In the genomic region with DNA sequence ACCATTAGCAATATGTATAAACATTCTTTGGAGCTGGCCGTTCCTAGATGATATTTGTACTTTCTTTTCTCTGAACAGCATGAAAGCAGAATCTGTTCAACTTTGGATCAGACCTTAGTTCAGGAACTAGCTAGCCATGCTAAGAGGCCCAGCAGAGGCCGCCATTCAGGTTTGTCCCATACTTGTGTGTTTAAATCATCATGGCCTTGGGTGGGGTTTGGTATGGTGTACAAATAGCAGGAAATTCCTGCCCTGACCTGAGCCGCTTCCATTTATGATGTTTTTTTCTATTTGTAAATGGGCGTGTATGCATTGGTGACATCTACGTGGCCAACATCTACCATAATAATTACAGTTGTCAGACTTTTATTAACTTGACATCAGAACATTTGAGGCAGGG, we compare ENCODE assay signal across 29 mouse cellular contexts. TPM values are rescaled to one million over a fixed set of nuclear protein-coding genes. Genes with fewer than 3 reads are reported as not detected.
DNase-seq lines count a peak whose midpoint lies in the region; ATAC-seq and TF ChIP-seq lines count a peak whose summit lies in the region.
"Had no signal": no experiment of that assay in that cellular context is flagged by ENCODE, and none has a peak within 500 bp of the region (broad histone marks: within the 10 kb centered on the region; RNA-seq: fewer than 3 reads in every experiment).

No protein-coding gene starts in this region.

- H3K4me3 ChIP-seq in intestine, embryonic 16.5 days (ENCODE audit: low read length), result no peak overlapping the region
- no peak overlapping the region for H3K4me3 ChIP-seq in stomach, postnatal 0 days (ENCODE audit: low read depth, low read length)
- H3K4me3 ChIP-seq: erythroblast, embryonic 14.5 days; heart, embryonic 13.5 days; limb, embryonic 10.5 days; limb, embryonic 15.5 days; liver, embryonic 13.5 days; midbrain, embryonic 13.5 days had no signal

- DNase-seq in heart, adult 8-10 months (ENCODE audit: low spot score), result peak; percentile 37
- DNase-seq in heart, postnatal 25 days (ENCODE audit: low spot score), result no peak
- peak; percentile 63 for DNase-seq in urinary bladder, postnatal 14 days (ENCODE audit: low spot score)
- DNase-seq in urinary bladder, postnatal 10 days (ENCODE audit: low spot score), result no peak
- peak; percentile 64 for DNase-seq in stomach, postnatal 0 days (ENCODE audit: low spot score)
- no peak for DNase-seq in right cerebral cortex, adult 18-20 months
- DNase-seq: adrenal gland, postnatal 14 days; cerebellum, adult 11-12 months; cerebellum, postnatal 10 days; heart, postnatal 14 days; kidney, adult 8-10 months; kidney, postnatal 4 days; liver, embryonic 13.5 days; right cerebral cortex, postnatal 14 days; thymus, postnatal 4 days had no signal

- peak; percentile 31 for TF ChIP-seq CTCF in stomach, postnatal 0 days (IDR thresholded peaks at IDR 0.05; ENCODE audit: low read depth)

- peak overlapping the region; percentile 9; the same call in 1 of the 2 replicates for H3K27ac ChIP-seq in intestine, embryonic 16.5 days (ENCODE audit: low read length)
- H3K27ac ChIP-seq in stomach, postnatal 0 days (replicated peaks), result peak overlapping the region; percentile 78
- H3K27ac ChIP-seq: heart, embryonic 13.5 days; hindbrain, embryonic 14.5 days; kidney, postnatal 0 days; limb, embryonic 10.5 days; limb, embryonic 15.5 days; liver, embryonic 13.5 days; macrophage; midbrain, embryonic 13.5 days had no signal

- TF ChIP-seq EP300 in stomach, postnatal 0 days (optimal IDR thresholded peaks at IDR 0.05), result peak; percentile 75

- H3K4me2 ChIP-seq in intestine, embryonic 16.5 days (ENCODE audit: low read depth, low read length), result no peak overlapping the region
- no peak overlapping the region for H3K4me2 ChIP-seq in stomach, postnatal 0 days (replicated peaks; ENCODE audit: low read depth)
- H3K4me2 ChIP-seq: heart, embryonic 13.5 days; hindbrain, embryonic 14.5 days; limb, embryonic 15.5 days; liver, embryonic 13.5 days; midbrain, embryonic 13.5 days had no signal

- WGBS in intestine, embryonic 16.5 days, result 71% methylated on average over 5 of the region's 5 CpGs
- 50% methylated on average over 5 of the region's 5 CpGs for WGBS in stomach, postnatal 0 days

- H3K9me3 ChIP-seq in intestine, embryonic 16.5 days (ENCODE audit: control insufficient read depth, low read length), result no peaks in the 10 kb centered on the region
- no peaks in the 10 kb centered on the region for H3K9me3 ChIP-seq in stomach, postnatal 0 days (ENCODE audit: control insufficient read depth, low read length)
- H3K9me3 ChIP-seq: heart, embryonic 13.5 days; limb, embryonic 10.5 days; limb, embryonic 15.5 days; liver, embryonic 13.5 days; midbrain, embryonic 13.5 days had no signal

- H3K4me1 ChIP-seq in intestine, embryonic 16.5 days (ENCODE audit: control insufficient read depth, insufficient read depth, low read length), result no peaks in the 10 kb centered on the region
- no peaks in the 10 kb centered on the region for H3K4me1 ChIP-seq in stomach, postnatal 0 days (replicated peaks; ENCODE audit: control insufficient read depth, insufficient read depth)
- H3K4me1 ChIP-seq: midbrain, embryonic 13.5 days had no signal

- no peak overlapping the region for H3K9ac ChIP-seq in intestine, embryonic 16.5 days (ENCODE audit: low read depth, low read length)
- no peak overlapping the region for H3K9ac ChIP-seq in stomach, postnatal 0 days (ENCODE audit: low read length)
- H3K9ac ChIP-seq: heart, embryonic 13.5 days; hindbrain, embryonic 14.5 days; limb, embryonic 15.5 days; liver, embryonic 13.5 days; midbrain, embryonic 13.5 days had no signal

- peak; percentile 56 for ATAC-seq in intestine, embryonic 16.5 days
- ATAC-seq in stomach, postnatal 0 days (ENCODE audit: low FRiP score, low TSS enrichment), result peak; percentile 81
- ATAC-seq: CD4-positive, CD25-positive, alpha-beta regulatory T cell, adult 4 months; forebrain, embryonic 16.5 days; midbrain, embryonic 13.5 days had no signal

- intact Hi-C loops in heart, postnatal 25 days (cut with DNase I), result no loop called here

- 0 out of 2 replicates have a peak, but pooled peaks cover 4% of the 10 kb centered on the region for H3K36me3 ChIP-seq in intestine, embryonic 16.5 days (ENCODE audit: control insufficient read depth, insufficient read depth, low read length)
- H3K36me3 ChIP-seq in stomach, postnatal 0 days (ENCODE audit: control insufficient read depth, insufficient read depth, low read length), result no peaks in the 10 kb centered on the region; the same call in 1 of the 2 replicates

- H3K27me3 ChIP-seq in intestine, embryonic 16.5 days (replicated peaks; ENCODE audit: control insufficient read depth, insufficient read depth, low read length), result no peaks in the 10 kb centered on the region
- H3K27me3 ChIP-seq in stomach, postnatal 0 days (ENCODE audit: control insufficient read depth, insufficient read depth, low read length), result no peaks in the 10 kb centered on the region
- H3K27me3 ChIP-seq: heart, embryonic 13.5 days; limb, embryonic 15.5 days; liver, embryonic 13.5 days; midbrain, embryonic 13.5 days had no signal

RNA-seq across cellular contexts. Expression of a gene that starts 32.4 kb away (rescaled TPM):
- 10 to 100 TPM; 15.0 to 17.4 (median 15.8) TPM for total RNA-seq in heart, adult 8-10 months (2022)
- total RNA-seq in heart, postnatal 25 days (2021), result 10 to 100 TPM; 20.0 to 20.3 TPM
- 8.2 and 8.4 TPM in 2 replicates for polyA plus RNA-seq in intestine, embryonic 16.5 days (2015; fragmentation: Nextera tagmentation; extraction: Ambion mirVana)
- 5.5 TPM in 2 replicates for polyA plus RNA-seq in stomach, postnatal 0 days (2015; fragmentation: Nextera tagmentation; extraction: Ambion mirVana)

RNA-seq across cellular contexts. Expression of a gene that starts 42.3 kb away (rescaled TPM):
- 1 to 10 TPM; 2.6 to 4.7 (median 4.1) TPM for total RNA-seq in heart, adult 8-10 months (2022)
- 1 to 10 TPM; 3.2 to 3.4 TPM for total RNA-seq in heart, postnatal 25 days (2021)
- 17.4 and 17.9 TPM in 2 replicates for polyA plus RNA-seq in intestine, embryonic 16.5 days (2015; fragmentation: Nextera tagmentation; extraction: Ambion mirVana)
- polyA plus RNA-seq in stomach, postnatal 0 days (2015; fragmentation: Nextera tagmentation; extraction: Ambion mirVana), result 11.6 and 15.4 TPM in 2 replicates

RNA-seq across cellular contexts. Expression of a gene that starts 45.4 kb away (rescaled TPM):
- under 1 TPM in 1 of 4 experiments, not detected in 3; 0.16 TPM for total RNA-seq in heart, adult 8-10 months (2022)
- total RNA-seq in heart, postnatal 25 days (2021), result not detected
- polyA plus RNA-seq in intestine, embryonic 16.5 days (2015; fragmentation: Nextera tagmentation; extraction: Ambion mirVana), result not detected in 2 replicates
- polyA plus RNA-seq in stomach, postnatal 0 days (2015; fragmentation: Nextera tagmentation; extraction: Ambion mirVana), result 0.46 and 1.1 TPM in 2 replicates
- total RNA-seq: adrenal gland, postnatal 14 days; gastrocnemius, adult 8-10 months; heart, postnatal 14 days; megakaryocyte-erythroid progenitor cell, adult 5-6 weeks had no signal
- polyA plus RNA-seq: CD4-positive, CD25-positive, alpha-beta regulatory T cell, adult 4 months; erythroblast, embryonic 14.5 days; heart, embryonic 13.5 days; limb, embryonic 10.5 days; limb, embryonic 15.5 days; liver, embryonic 13.5 days; macrophage; thymus, postnatal 0 days had no signal

Comparison
In these comparisons a context has a peak if more than half of its experiments do, and no peak if none do; other contexts are left out.
1. DNase-seq: peak in heart, adult 8-10 months (single experiment), urinary bladder, postnatal 14 days (single experiment) and stomach, postnatal 0 days (single experiment); none in heart, postnatal 25 days (single experiment), urinary bladder, postnatal 10 days (single experiment) and right cerebral cortex, adult 18-20 months (single experiment).